Mouse (Mus musculus) stomach, postnatal 0 days (tissue): ENCODE results near the gene Zfp553.

Source experiments
- CTCF ChIP-seq: IDR thresholded peaks from 2 replicates; pipeline ENCODE4 v1.5.1; 2016; ENCODE audit warnings: antibody characterized with exemption, low read depth, mild to moderate bottlenecking, moderate library complexity
- EP300 ChIP-seq: optimal IDR thresholded peaks from 2 replicates; pipeline ENCODE3; 2016; ENCODE audit warnings: antibody characterized with exemption

DNA sequence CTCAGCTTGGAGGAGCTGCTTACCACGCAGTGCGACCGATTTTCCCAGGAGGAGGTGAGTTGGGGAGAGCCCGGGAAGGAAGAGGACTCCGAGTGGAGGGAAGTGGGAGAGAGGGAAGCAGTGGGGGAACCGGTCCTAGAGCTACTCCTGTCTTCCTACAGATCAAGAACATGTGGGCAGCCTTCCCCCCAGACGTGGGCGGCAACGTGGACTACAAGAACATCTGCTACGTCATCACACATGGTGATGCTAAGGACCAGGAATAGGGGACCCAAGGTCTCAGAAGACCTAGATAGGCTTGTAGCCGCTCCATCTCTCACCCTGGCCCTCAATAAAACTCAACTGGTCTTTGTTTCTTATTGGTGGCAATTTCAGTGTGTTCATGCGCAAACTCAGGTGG, 18.9 kb upstream of the Zfp553 start:
- TF ChIP-seq CTCF (no peak), EP300 (no peak)
